In the genomic region with DNA sequence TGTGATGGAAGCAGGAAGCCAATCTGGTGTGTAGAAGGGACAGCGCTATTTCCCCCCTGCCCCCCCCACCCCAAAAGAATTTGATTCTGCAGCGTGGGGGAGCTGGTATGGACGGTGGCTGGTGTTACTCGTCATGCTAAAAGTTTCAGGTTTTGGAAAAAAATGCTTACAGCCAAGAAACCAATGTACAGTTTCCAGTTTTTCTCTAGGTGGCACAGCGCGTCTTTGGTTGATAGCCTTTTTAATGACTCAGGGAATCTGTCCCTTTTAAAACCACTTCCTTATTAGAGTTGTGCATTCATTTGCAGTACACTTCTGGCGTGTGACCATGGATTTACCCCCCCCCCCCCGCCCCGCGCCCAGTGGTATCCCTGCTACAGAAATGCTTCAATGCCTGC, we compare ENCODE assay signal across 9 mouse cellular contexts. TPM values are rescaled to one million over a fixed set of nuclear protein-coding genes. Genes with fewer than 3 reads are reported as not detected.
DNase-seq lines count a peak whose midpoint lies in the region; ATAC-seq and TF ChIP-seq lines count a peak whose summit lies in the region.
"Had no signal": no experiment of that assay in that cellular context is flagged by ENCODE, and none has a peak within 500 bp of the region (broad histone marks: within the 10 kb centered on the region; RNA-seq: fewer than 3 reads in every experiment).

No protein-coding gene starts in this region.

- 11% methylated on average over 10 of the region's 10 CpGs for WGBS in heart, embryonic 15.5 days
- WGBS in embryonic facial prominence, embryonic 12.5 days = 18% methylated on average over 10 of the region's 10 CpGs
- 8% methylated on average over 10 of the region's 10 CpGs for WGBS in hindbrain, postnatal 0 days
- 9% methylated on average over 10 of the region's 10 CpGs for WGBS in midbrain, embryonic 14.5 days

- H3K36me3 ChIP-seq in heart, embryonic 15.5 days = no peaks in the 10 kb centered on the region
- H3K36me3 ChIP-seq in embryonic facial prominence, embryonic 12.5 days = no peaks in the 10 kb centered on the region
- H3K36me3 ChIP-seq in hindbrain, postnatal 0 days (ENCODE audit: insufficient read depth, low read length) = no peaks in the 10 kb centered on the region
- H3K36me3 ChIP-seq in midbrain, embryonic 14.5 days (ENCODE audit: control insufficient read depth, insufficient read depth, low read length) = no peaks in the 10 kb centered on the region

- peaks cover 9% of the 10 kb centered on the region; the same call in 1 of the 2 replicates for H3K27me3 ChIP-seq in heart, embryonic 15.5 days
- 0 out of 2 replicates have a peak, but pooled peaks cover 4% of the 10 kb centered on the region for H3K27me3 ChIP-seq in embryonic facial prominence, embryonic 12.5 days
- no peaks in the 10 kb centered on the region for H3K27me3 ChIP-seq in hindbrain, postnatal 0 days (ENCODE audit: insufficient read depth, low read length)
- no peaks in the 10 kb centered on the region for H3K27me3 ChIP-seq in midbrain, embryonic 14.5 days (ENCODE audit: control insufficient read depth, insufficient read depth, low read length)
- H3K27me3 ChIP-seq: CH12.LX had no signal

- no peaks in the 10 kb centered on the region for H3K9me3 ChIP-seq in heart, embryonic 15.5 days (replicated peaks)
- no peaks in the 10 kb centered on the region for H3K9me3 ChIP-seq in embryonic facial prominence, embryonic 12.5 days
- H3K9me3 ChIP-seq in hindbrain, postnatal 0 days (ENCODE audit: low read length) = no peaks in the 10 kb centered on the region
- H3K9me3 ChIP-seq in midbrain, embryonic 14.5 days (ENCODE audit: control insufficient read depth, low read length) = no peaks in the 10 kb centered on the region

- DNase-seq in heart, adult 9 months (ENCODE audit: low spot score in 2 of 2) = no peak
- peak; percentile 44 for DNase-seq in hindbrain, postnatal 0 days (ENCODE audit: low spot score)
- DNase-seq in midbrain, embryonic 14.5 days = peak; percentile 54
- DNase-seq in frontal cortex, postnatal 14 days (ENCODE audit: low spot score in 2 of 2) = no peak
- no peak for DNase-seq in spleen, postnatal 4 days (ENCODE audit: low spot score in 2 of 2)
- DNase-seq in thymus, postnatal 36 days = no peak

- H3K9ac ChIP-seq in heart, embryonic 15.5 days = 0 out of 2 replicates have a peak overlapping the region, but pooled peaks have one; percentile 69
- H3K9ac ChIP-seq in embryonic facial prominence, embryonic 12.5 days = peak overlapping the region; percentile 78; the same call in 1 of the 2 replicates
- H3K9ac ChIP-seq in hindbrain, postnatal 0 days (replicated peaks; ENCODE audit: low read length) = peak overlapping the region; percentile 78; the same call in 1 of the 2 replicates
- H3K9ac ChIP-seq in midbrain, embryonic 14.5 days (replicated peaks; ENCODE audit: low read length) = peak overlapping the region; percentile 84; the same call in 1 of the 2 replicates

- ATAC-seq in heart, embryonic 15.5 days (replicated peaks; ENCODE audit: insufficient number of reproducible peaks, insufficient read depth, low FRiP score, low read depth) = no peak
- ATAC-seq in embryonic facial prominence, embryonic 12.5 days (ENCODE audit: insufficient number of reproducible peaks, insufficient read depth, low FRiP score, low TSS enrichment) = no peak
- no peak for ATAC-seq in hindbrain, postnatal 0 days
- ATAC-seq in midbrain, embryonic 14.5 days (ENCODE audit: low FRiP score, low TSS enrichment) = no peak

- H3K4me1 ChIP-seq in heart, embryonic 15.5 days (replicated peaks) = peaks cover 12% of the 10 kb centered on the region
- H3K4me1 ChIP-seq in embryonic facial prominence, embryonic 12.5 days = peaks cover 21% of the 10 kb centered on the region
- H3K4me1 ChIP-seq in hindbrain, postnatal 0 days (ENCODE audit: insufficient read depth, low read length) = peaks cover 9% of the 10 kb centered on the region; the same call in 1 of the 2 replicates
- H3K4me1 ChIP-seq in midbrain, embryonic 14.5 days (ENCODE audit: control insufficient read depth, insufficient read depth, low read length) = peaks cover 18% of the 10 kb centered on the region

- TF ChIP-seq CTCF in hindbrain, postnatal 0 days (IDR thresholded peaks at IDR 0.05; ENCODE audit: low read depth) = peak; percentile 36

- no peak overlapping the region for H3K27ac ChIP-seq in heart, embryonic 15.5 days
- H3K27ac ChIP-seq in embryonic facial prominence, embryonic 12.5 days = no peak overlapping the region
- 0 out of 2 replicates have a peak overlapping the region, but pooled peaks have one; percentile 32 for H3K27ac ChIP-seq in hindbrain, postnatal 0 days
- H3K27ac ChIP-seq in midbrain, embryonic 14.5 days (replicated peaks; ENCODE audit: low read depth, low read length) = no peak overlapping the region

- H3K4me2 ChIP-seq in heart, embryonic 15.5 days = peak overlapping the region; percentile 100
- H3K4me2 ChIP-seq in embryonic facial prominence, embryonic 12.5 days (replicated peaks) = peak overlapping the region; percentile 87
- peak overlapping the region; percentile 95 for H3K4me2 ChIP-seq in hindbrain, postnatal 0 days (ENCODE audit: low read depth, low read length)
- peak overlapping the region; percentile 94 for H3K4me2 ChIP-seq in midbrain, embryonic 14.5 days (ENCODE audit: low read length)

- H3K4me3 ChIP-seq in heart, embryonic 15.5 days = peak overlapping the region; percentile 76
- H3K4me3 ChIP-seq in embryonic facial prominence, embryonic 12.5 days = peak overlapping the region; percentile 66
- H3K4me3 ChIP-seq in hindbrain, postnatal 0 days (ENCODE audit: low read length) = peak overlapping the region; percentile 88
- H3K4me3 ChIP-seq in midbrain, embryonic 14.5 days (replicated peaks; ENCODE audit: low read depth, low read length) = peak overlapping the region; percentile 71

RNA-seq across cellular contexts. Expression of gene Grip1, which starts 1.9 kb away (rescaled TPM):
- polyA plus RNA-seq in heart, embryonic 15.5 days (2015; fragmentation: Nextera tagmentation; extraction: Ambion mirVana) = 1.5 TPM in 2 replicates
- polyA plus RNA-seq in embryonic facial prominence, embryonic 12.5 days (2016; fragmentation: Nextera tagmentation; extraction: Ambion mirVana) = 5.2 and 5.8 TPM in 2 replicates
- total RNA-seq in hindbrain, postnatal 0 days (2014; rRNA removed) = 31.2 and 38.1 TPM in 2 replicates
- 14.3 and 15.1 TPM in 2 replicates for polyA plus RNA-seq in hindbrain, postnatal 0 days (2015; fragmentation: Nextera tagmentation; extraction: Ambion mirVana)
- 16.8 and 17.8 TPM in 2 replicates for polyA plus RNA-seq in midbrain, embryonic 14.5 days (2014; fragmentation: Nextera tagmentation; extraction: Ambion mirVana)

Comparison
In these comparisons a context has a peak if more than half of its experiments do, and no peak if none do; other contexts are left out.
1. DNase-seq: peak in hindbrain, postnatal 0 days (single experiment) and midbrain, embryonic 14.5 days (single experiment); none in heart, adult 9 months (0 of 2), frontal cortex, postnatal 14 days (0 of 2), spleen, postnatal 4 days (0 of 2) and thymus, postnatal 36 days (0 of 2).
2. Peak in every context shown above with its lines, with median percentiles within 50 percentile points of each other: H3K4me2 ChIP-seq, H3K4me3 ChIP-seq and H3K9ac ChIP-seq.